In the genomic region with DNA sequence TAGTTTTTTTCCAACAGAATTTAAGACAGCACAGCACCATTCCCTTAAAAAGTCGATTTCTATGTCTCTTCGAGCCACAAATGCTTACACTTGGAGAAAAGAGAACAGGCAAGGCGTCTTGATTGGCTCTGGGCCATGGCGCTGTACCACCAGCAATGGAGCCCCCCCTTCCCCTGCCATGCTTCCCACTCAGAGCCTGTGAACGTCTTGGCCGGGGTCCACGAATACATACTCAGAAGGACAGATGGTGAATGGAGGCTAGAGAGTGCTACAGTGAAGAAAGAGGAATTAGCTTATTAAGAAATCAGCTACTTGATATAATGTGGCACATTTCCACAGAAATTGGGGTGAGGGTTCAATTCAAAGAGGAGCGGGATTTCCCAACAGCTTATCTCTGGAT, we compare ENCODE assay signal across 8 mouse cellular contexts. TPM values are rescaled to one million over a fixed set of nuclear protein-coding genes. Genes with fewer than 3 reads are reported as not detected.
A peak's percentile ranks its signal among the peaks of the same experiment; 100 is the strongest.
DNase-seq lines count a peak whose midpoint lies in the region; ATAC-seq lines count a peak whose summit lies in the region.

No protein-coding gene starts in this region.

- no peak overlapping the region for H3K4me3 ChIP-seq in midbrain, embryonic 13.5 days (replicated peaks)
- no peak overlapping the region for H3K4me3 ChIP-seq in midbrain, embryonic 10.5 days
- H3K4me3 ChIP-seq in forebrain, embryonic 14.5 days (ENCODE audit: low read depth, low read length), result no peak overlapping the region

- H3K4me1 ChIP-seq in midbrain, embryonic 13.5 days (replicated peaks), result peaks cover 20% of the 10 kb centered on the region
- peaks cover 12% of the 10 kb centered on the region for H3K4me1 ChIP-seq in midbrain, embryonic 10.5 days
- peaks cover 37% of the 10 kb centered on the region for H3K4me1 ChIP-seq in forebrain, embryonic 14.5 days (ENCODE audit: control insufficient read depth, insufficient read depth, low read length)

- no peak overlapping the region for H3K27ac ChIP-seq in midbrain, embryonic 13.5 days
- no peak overlapping the region for H3K27ac ChIP-seq in midbrain, embryonic 10.5 days (replicated peaks)
- H3K27ac ChIP-seq in forebrain, embryonic 14.5 days (ENCODE audit: low read depth, low read length), result peak overlapping the region; percentile 86

- intact Hi-C loops in heart, postnatal 36 days (cut with DNase I), result no loop called here

- no peak for DNase-seq in midbrain, embryonic 10.5 days (ENCODE audit: low spot score)
- DNase-seq in forebrain, embryonic 14.5 days (ENCODE audit: low spot score), result peak; percentile 98
- peak; percentile 76 to 88 for DNase-seq in left cerebral cortex, adult 18-20 months (ENCODE audit: low spot score in 2 of 2)
- DNase-seq in right cerebral cortex, adult 18-20 months, result peak; percentile 91
- no peak for DNase-seq in thymus, postnatal 36 days
- no peak for DNase-seq in heart, postnatal 36 days
- no peak for DNase-seq in gastrocnemius, postnatal 25 days

- 61% methylated on average over 8 of the region's 8 CpGs for WGBS in midbrain, embryonic 13.5 days
- 94% methylated on average over 8 of the region's 8 CpGs for WGBS in midbrain, embryonic 10.5 days
- WGBS in forebrain, embryonic 14.5 days, result 12% methylated on average over 8 of the region's 8 CpGs

- H3K9me3 ChIP-seq in midbrain, embryonic 13.5 days, result no peaks in the 10 kb centered on the region
- no peaks in the 10 kb centered on the region for H3K9me3 ChIP-seq in midbrain, embryonic 10.5 days (replicated peaks)
- H3K9me3 ChIP-seq in forebrain, embryonic 14.5 days (replicated peaks; ENCODE audit: control insufficient read depth, low read length), result no peaks in the 10 kb centered on the region

- peak; percentile 71 for ATAC-seq in midbrain, embryonic 13.5 days
- ATAC-seq in forebrain, embryonic 14.5 days, result peak; percentile 92

- no peaks in the 10 kb centered on the region for H3K27me3 ChIP-seq in midbrain, embryonic 13.5 days
- H3K27me3 ChIP-seq in midbrain, embryonic 10.5 days (ENCODE audit: low read depth, poor library complexity, severe bottlenecking), result no peaks in the 10 kb centered on the region
- H3K27me3 ChIP-seq in forebrain, embryonic 14.5 days (replicated peaks; ENCODE audit: control insufficient read depth, insufficient read depth, low read length), result no peaks in the 10 kb centered on the region

- H3K9ac ChIP-seq in midbrain, embryonic 13.5 days (replicated peaks), result no peak overlapping the region
- H3K9ac ChIP-seq in forebrain, embryonic 14.5 days (ENCODE audit: low read length), result no peak overlapping the region

- no peak overlapping the region for H3K4me2 ChIP-seq in midbrain, embryonic 13.5 days (replicated peaks)
- peak overlapping the region; percentile 31; the same call in 1 of the 2 replicates for H3K4me2 ChIP-seq in forebrain, embryonic 14.5 days (ENCODE audit: low read length)

- H3K36me3 ChIP-seq in midbrain, embryonic 13.5 days, result no peaks in the 10 kb centered on the region
- H3K36me3 ChIP-seq in midbrain, embryonic 10.5 days, result no peaks in the 10 kb centered on the region
- H3K36me3 ChIP-seq in forebrain, embryonic 14.5 days (ENCODE audit: control insufficient read depth, insufficient read depth, low read length), result no peaks in the 10 kb centered on the region

RNA-seq across cellular contexts. Expression of gene Amer2, which starts 41.6 kb away (rescaled TPM):
- 27.2 and 30.8 TPM in 2 replicates for polyA plus RNA-seq in midbrain, embryonic 13.5 days (2015; fragmentation: Nextera tagmentation; extraction: Ambion mirVana)
- polyA plus RNA-seq in midbrain, embryonic 10.5 days (2016; fragmentation: Nextera tagmentation; extraction: Ambion mirVana), result 9.9 and 14.1 TPM in 2 replicates
- polyA plus RNA-seq in forebrain, embryonic 14.5 days (2014; fragmentation: Nextera tagmentation; extraction: Ambion mirVana), result 9.4 and 16.0 TPM in 2 replicates
- total RNA-seq in left cerebral cortex, adult 18-20 months (2021), result 10 to 100 TPM; 42.4 to 44.1 TPM
- not detected for total RNA-seq in heart, postnatal 36 days (2021)
- under 1 TPM; 0.03 to 0.05 TPM for total RNA-seq in gastrocnemius, postnatal 25 days (2021)

Comparison
In these comparisons a context has a peak if more than half of its experiments do, and no peak if none do; other contexts are left out.
1. DNase-seq: peak in forebrain, embryonic 14.5 days (single experiment), left cerebral cortex, adult 18-20 months (2 of 2) and right cerebral cortex, adult 18-20 months (single experiment); none in midbrain, embryonic 10.5 days (single experiment), thymus, postnatal 36 days (0 of 2), heart, postnatal 36 days (0 of 2) and gastrocnemius, postnatal 25 days (single experiment).
2. RNA of gene Amer2, which starts 41.6 kb away (total RNA-seq): 42.4 to 44.1 TPM in left cerebral cortex, adult 18-20 months; 0.03 to 0.05 TPM in gastrocnemius, postnatal 25 days and not detected in heart, postnatal 36 days; every median in the first group is over 10 times any median in the second.